Mouse (Mus musculus) liver, embryonic 12.5 days (tissue): Measurements from ENCODE around the gene Unc13c. TPM values are rescaled to one million over a fixed set of nuclear protein-coding genes. Genes with fewer than 3 reads are reported as not detected.

Experiments
- ATAC-seq: fragments of 200-750 bp; cut with Nextera tagmentation; 2 replicates; pipeline ENCODE4 v1.8.0; 2017; ENCODE audit warnings: moderate number of reproducible peaks, mild to moderate bottlenecking, moderate library complexity
- H3K27ac ChIP-seq: fragments of 300-500 bp; sonication (generic); 2 replicates; pipeline ENCODE4 v1.5.1; 2016; ENCODE audit warnings: mild to moderate bottlenecking
- H3K27me3 ChIP-seq: fragments of 300-500 bp; sonication (generic); replicated peaks from 2 replicates; pipeline ENCODE4 v1.6.1; 2016; ENCODE audit warnings: mild to moderate bottlenecking, moderate library complexity
- H3K36me3 ChIP-seq: fragments of 300-500 bp; sonication (generic); 2 replicates; pipeline ENCODE4 v1.6.1; 2016; ENCODE audit warnings: mild to moderate bottlenecking, moderate library complexity
- H3K4me1 ChIP-seq: fragments of 300-500 bp; sonication (generic); 2 replicates; pipeline ENCODE4 v1.6.1; 2016
- H3K4me2 ChIP-seq: fragments of 300-500 bp; sonication (generic); 2 replicates; pipeline ENCODE4 v1.6.1; 2016; ENCODE audit warnings: mild to moderate bottlenecking, moderate library complexity
- H3K4me3 ChIP-seq: fragments of 300-500 bp; sonication (generic); 2 replicates; pipeline ENCODE4 v1.5.1; 2016; ENCODE audit warnings: mild to moderate bottlenecking, moderate library complexity
- H3K9ac ChIP-seq: fragments of 300-500 bp; sonication (generic); 2 replicates; pipeline ENCODE4 v1.6.1; 2016; ENCODE audit warnings: mild to moderate bottlenecking, moderate library complexity
- H3K9me3 ChIP-seq: fragments of 300-500 bp; sonication (generic); replicated peaks from 2 replicates; pipeline ENCODE4 v1.6.1; 2016; ENCODE audit warnings: mild to moderate bottlenecking, moderate library complexity
- WGBS: fragments of 180-500 bp; shearing (Covaris S2); methylation state at CpG from one replicate; pipeline ENCODE4 v1.1.7; 2016; ENCODE audit not compliant: insufficient replicate concordance; 5-methylcytosine and 5-hydroxymethylcytosine counted together
- polyA plus RNA-seq: library from polyadenylated mRNA; unstranded; fragments of >200 nt; fragmentation: Nextera tagmentation; extraction: Ambion mirVana; gene quantifications from 2 replicates; pipeline ENCODE4 v1.2.1, GENCODE M21; 2016

Gene Unc13c
- polyA plus RNA-seq, 1 experiment from 2014 or later: 0.04 TPM

GRCm38 (mm10) chr9:73951586-73951985 lies 17.2 kb downstream of the Unc13c start:
- WGBS: 66% methylated on average over 4 of the region's 4 CpGs
- no peak overlapping the region for H3K27ac ChIP-seq
- no peak overlapping the region for H3K4me2 ChIP-seq
- H3K4me3 ChIP-seq: no peak overlapping the region
- no peaks in the 10 kb centered on the region for H3K27me3 ChIP-seq
- H3K9ac ChIP-seq: no peak overlapping the region
- no peaks in the 10 kb centered on the region for H3K36me3 ChIP-seq
- H3K9me3 ChIP-seq: no peaks in the 10 kb centered on the region
- ATAC-seq: no peak
- no peaks in the 10 kb centered on the region for H3K4me1 ChIP-seq

DNA sequence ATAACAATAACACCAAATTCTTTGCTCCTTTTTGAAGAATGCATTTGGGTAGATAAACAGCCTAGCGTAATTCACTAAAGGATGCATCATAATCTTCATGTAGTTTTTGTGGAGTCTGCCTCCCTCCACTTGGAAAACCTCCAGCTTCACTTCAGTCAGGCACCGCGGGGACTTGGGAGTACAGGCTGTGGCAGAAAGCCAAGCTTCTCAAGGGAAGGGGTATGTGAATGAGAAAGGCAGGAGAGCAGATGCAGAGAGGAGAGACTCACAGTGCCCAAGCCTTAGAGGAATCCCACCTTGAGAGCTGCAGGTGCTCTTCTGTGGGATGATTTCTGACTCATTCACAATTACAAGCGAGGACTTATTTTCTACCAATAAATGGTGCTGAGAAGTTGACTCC lies 33.9 kb downstream of the Unc13c start:
- 73% methylated on average over 4 of the region's 4 CpGs for WGBS
- peaks cover 17% of the 10 kb centered on the region; the same call in 1 of the 2 replicates for H3K9me3 ChIP-seq
- no peaks in the 10 kb centered on the region for H3K36me3 ChIP-seq

GRCm38 (mm10) chr9:73931988-73932387 lies 36.8 kb downstream of the Unc13c start:
- H3K9me3 ChIP-seq: peaks cover 17% of the 10 kb centered on the region; the same call in 1 of the 2 replicates
- no peak for ATAC-seq
- WGBS: 76% methylated on average over 9 of the region's 9 CpGs
- no peak overlapping the region for H3K4me2 ChIP-seq
- H3K9ac ChIP-seq: no peak overlapping the region
- H3K4me3 ChIP-seq: no peak overlapping the region
- H3K4me1 ChIP-seq: no peaks in the 10 kb centered on the region
- no peak overlapping the region for H3K27ac ChIP-seq
- H3K27me3 ChIP-seq: no peaks in the 10 kb centered on the region
- no peaks in the 10 kb centered on the region for H3K36me3 ChIP-seq

More for the DNA sequence above, 33.9 kb downstream of the Unc13c start:
- H3K4me3 ChIP-seq: no peak overlapping the region
- no peaks in the 10 kb centered on the region for H3K4me1 ChIP-seq
- no peaks in the 10 kb centered on the region for H3K27me3 ChIP-seq
- no peak overlapping the region for H3K4me2 ChIP-seq
- no peak for ATAC-seq
- H3K27ac ChIP-seq: no peak overlapping the region
- H3K9ac ChIP-seq: no peak overlapping the region

DNA sequence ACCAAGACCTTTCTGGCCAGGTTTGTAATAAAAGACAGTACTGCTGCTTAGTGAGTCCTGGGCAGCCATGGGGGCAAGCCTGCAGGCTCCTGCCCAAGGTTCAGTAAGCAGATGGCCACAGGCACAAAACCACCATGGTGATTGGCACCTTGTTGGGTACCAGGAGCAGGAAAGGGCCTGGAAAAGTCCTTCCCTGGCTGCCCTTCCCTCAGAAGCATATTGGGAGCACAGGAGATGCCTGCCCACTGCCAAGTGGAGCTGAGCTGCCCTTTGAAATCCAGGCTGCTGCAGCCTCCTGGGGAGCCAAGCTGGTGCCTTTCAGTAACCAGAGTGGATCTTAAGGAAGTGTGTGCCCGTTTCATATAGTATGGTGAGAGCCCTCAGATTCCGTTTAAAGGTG lies 41.5 kb downstream of the Unc13c start:
- 48% methylated on average over 2 of the region's 2 CpGs for WGBS
- no peak overlapping the region for H3K4me3 ChIP-seq

GRCm38 (mm10) chr9:73922449-73923115 lies 46.2 kb downstream of the Unc13c start:
- Histone ChIP-seq H3K4me3 (no peak overlapping the region), H3K36me3 (no peaks in the 10 kb centered on the region), H3K4me1 (no peaks in the 10 kb centered on the region), H3K9me3 (no peaks in the 10 kb centered on the region), H3K9ac (no peak overlapping the region), H3K27me3 (no peaks in the 10 kb centered on the region), H3K27ac (no peak overlapping the region), H3K4me2 (no peak overlapping the region)
- no peak for ATAC-seq
- WGBS: 59% methylated on average over 11 of the region's 11 CpGs

More for the DNA sequence above, 41.5 kb downstream of the Unc13c start:
- Histone ChIP-seq H3K4me1 (no peaks in the 10 kb centered on the region), H3K36me3 (no peaks in the 10 kb centered on the region), H3K27me3 (no peaks in the 10 kb centered on the region), H3K4me2 (no peak overlapping the region), H3K27ac (no peak overlapping the region), H3K9me3 (peaks cover 5% of the 10 kb centered on the region; the same call in 1 of the 2 replicates), H3K9ac (no peak overlapping the region)
- no peak for ATAC-seq

- Histone ChIP-seq H3K9ac (no peak overlapping the region), H3K4me1 (no peaks in the 10 kb centered on the region), H3K27me3 (no peaks in the 10 kb centered on the region), H3K4me3 (no peak overlapping the region), H3K9me3 (peaks cover 5% of the 10 kb centered on the region; the same call in 1 of the 2 replicates), H3K36me3 (no peaks in the 10 kb centered on the region), H3K4me2 (no peak overlapping the region), H3K27ac (no peak overlapping the region)
- no peak for ATAC-seq
- 57% methylated on average over 4 of the region's 4 CpGs for WGBS
These were observed 62.8 kb downstream of the Unc13c start for GRCm38 (mm10) chr9:73905959-73906358.

GRCm38 (mm10) chr9:73898516-73898915 lies 70.2 kb downstream of the Unc13c start:
- no peak overlapping the region for H3K4me2 ChIP-seq
- no peak for ATAC-seq
- H3K9me3 ChIP-seq: peaks cover 4% of the 10 kb centered on the region; the same call in 1 of the 2 replicates
- H3K27ac ChIP-seq: no peak overlapping the region
- WGBS: 56% methylated on average over 3 of the region's 3 CpGs
- no peaks in the 10 kb centered on the region for H3K27me3 ChIP-seq
- H3K4me1 ChIP-seq: no peaks in the 10 kb centered on the region
- no peak overlapping the region for H3K9ac ChIP-seq
- no peaks in the 10 kb centered on the region for H3K36me3 ChIP-seq
- no peak overlapping the region for H3K4me3 ChIP-seq

- Histone ChIP-seq H3K27ac (no peak overlapping the region), H3K4me3 (no peak overlapping the region), H3K27me3 (no peaks in the 10 kb centered on the region), H3K9me3 (peaks cover 4% of the 10 kb centered on the region; the same call in 1 of the 2 replicates), H3K4me2 (no peak overlapping the region), H3K9ac (no peak overlapping the region), H3K4me1 (no peaks in the 10 kb centered on the region), H3K36me3 (no peaks in the 10 kb centered on the region)
- 76% methylated on average over 3 of the region's 3 CpGs for WGBS
- no peak for ATAC-seq
These were observed 72.6 kb downstream of the Unc13c start for GRCm38 (mm10) chr9:73896210-73896609.

DNA sequence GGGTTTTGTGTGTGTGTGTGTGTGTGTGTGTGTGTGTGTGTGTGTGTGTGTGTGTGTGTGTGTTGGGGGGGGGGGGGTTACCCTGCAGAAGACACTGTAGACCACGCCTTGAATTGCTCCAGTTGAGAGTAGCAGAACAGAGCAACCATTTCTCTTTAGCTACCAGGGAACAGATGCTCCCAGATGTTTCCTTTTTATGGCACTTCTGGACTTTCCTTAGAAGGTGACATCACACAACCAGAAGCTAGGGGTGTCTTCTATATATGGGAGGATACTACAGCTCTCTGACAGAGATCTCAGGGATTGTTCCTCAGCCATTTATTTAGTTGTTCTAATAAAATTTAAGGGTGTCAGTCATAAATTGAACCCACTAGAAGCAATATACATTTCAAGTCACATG lies 85.2 kb downstream of the Unc13c start:
- H3K4me3 ChIP-seq: no peak overlapping the region
- no peaks in the 10 kb centered on the region for H3K36me3 ChIP-seq
- no peaks in the 10 kb centered on the region for H3K4me1 ChIP-seq
- no peak overlapping the region for H3K4me2 ChIP-seq
- H3K27ac ChIP-seq: no peak overlapping the region
- 30% methylated on average over 1 of the region's 1 CpGs for WGBS
- H3K9me3 ChIP-seq: no peaks in the 10 kb centered on the region
- H3K9ac ChIP-seq: no peak overlapping the region
- no peaks in the 10 kb centered on the region for H3K27me3 ChIP-seq
- ATAC-seq: no peak

GRCm38 (mm10) chr9:73883143-73883542 lies 85.6 kb downstream of the Unc13c start:
- Histone ChIP-seq H3K4me1 (no peaks in the 10 kb centered on the region), H3K27me3 (no peaks in the 10 kb centered on the region), H3K36me3 (no peaks in the 10 kb centered on the region), H3K27ac (no peak overlapping the region), H3K4me2 (no peak overlapping the region), H3K9me3 (no peaks in the 10 kb centered on the region), H3K4me3 (no peak overlapping the region), H3K9ac (no peak overlapping the region)
- WGBS: 40% methylated on average over 1 of the region's 1 CpGs
- ATAC-seq: no peak

DNA sequence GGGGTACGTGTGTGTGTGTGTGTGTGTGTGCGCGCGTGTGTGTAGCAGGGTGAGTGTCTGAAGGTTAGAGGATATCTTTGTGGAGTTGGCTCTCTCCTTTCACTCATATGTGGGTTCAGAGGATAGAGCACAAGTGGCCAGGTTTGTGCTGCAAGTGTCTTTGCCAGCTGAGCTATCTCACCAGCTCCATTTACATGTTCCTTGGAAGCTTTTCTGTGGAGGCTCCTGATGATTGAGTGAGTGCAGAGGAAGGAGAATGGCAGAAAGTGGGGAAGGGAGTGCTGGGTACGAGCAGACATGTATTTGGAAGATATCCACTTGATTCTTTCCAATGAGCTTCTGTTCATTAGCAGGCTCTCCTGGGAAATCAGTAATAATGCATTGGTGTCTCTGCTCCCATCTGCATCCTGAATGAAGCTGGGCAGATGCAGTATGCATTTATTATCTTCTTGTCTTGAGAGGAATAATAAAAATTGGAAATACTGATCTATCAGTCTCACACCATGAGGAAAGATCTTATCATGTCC lies 86.3 kb downstream of the Unc13c start:
- Histone ChIP-seq H3K27ac (no peak overlapping the region), H3K4me3 (no peak overlapping the region), H3K36me3 (no peaks in the 10 kb centered on the region), H3K9me3 (no peaks in the 10 kb centered on the region), H3K9ac (no peak overlapping the region), H3K27me3 (no peaks in the 10 kb centered on the region), H3K4me2 (no peak overlapping the region), H3K4me1 (no peaks in the 10 kb centered on the region)
- ATAC-seq: no peak
- WGBS: 62% methylated on average over 5 of the region's 5 CpGs

- Histone ChIP-seq H3K4me3 (no peak overlapping the region), H3K36me3 (no peaks in the 10 kb centered on the region), H3K9me3 (0 out of 2 replicates have a peak, but pooled peaks cover under 1% of the 10 kb centered on the region), H3K4me1 (no peaks in the 10 kb centered on the region), H3K27ac (no peak overlapping the region), H3K9ac (no peak overlapping the region), H3K27me3 (no peaks in the 10 kb centered on the region), H3K4me2 (no peak overlapping the region)
- ATAC-seq: no peak
- WGBS: 34% methylated on average over 2 of the region's 2 CpGs
These were observed 101.2 kb downstream of the Unc13c start for GRCm38 (mm10) chr9:73867410-73868067.
